Mouse (Mus musculus): Measurements from ENCODE around the gene Gm7298. TPM values are rescaled to one million over a fixed set of nuclear protein-coding genes. Genes with fewer than 3 reads are reported as not detected.
"Not testable (repeated sequence)": the region's sequence is repeated elsewhere in the genome, so short reads cannot be mapped to it uniquely, and the experiment has no call there.

Gm7298 gene
- polyA plus RNA-seq (2014; fragmentation: Nextera tagmentation; extraction: Ambion mirVana) = not detected in 2 replicates

- Histone ChIP-seq H3K36me3 (ENCODE audit: control insufficient read depth, insufficient read depth, low read length) (no peaks in the 10 kb centered on the region), H3K4me3 (ENCODE audit: low read depth, low read length) (no peak within 1 kb of the TSS), H3K9ac (ENCODE audit: low read length) (no peak within 1 kb of the TSS), H3K27ac (ENCODE audit: low read depth, low read length) (no peak within 1 kb of the TSS), H3K4me2 (ENCODE audit: low read depth, low read length, severe bottlenecking) (no peak within 1 kb of the TSS), H3K4me1 (replicated peaks; ENCODE audit: control insufficient read depth, insufficient read depth, low read length) (no peaks in the 10 kb centered on the region), H3K27me3 (ENCODE audit: control insufficient read depth, insufficient read depth, low read length) (no peaks in the 10 kb centered on the region), H3K9me3 (ENCODE audit: control insufficient read depth, low read length) (no peaks in the 10 kb centered on the region)
- DNase-seq (ENCODE audit: low spot score) = no peak
- 76% methylated on average over 3 of the region's 3 CpGs for WGBS
- no peak for ATAC-seq (replicated peaks; ENCODE audit: low FRiP score)
These were observed at the start of gene Gm7298 for GRCm38 (mm10) chr6:121732632-121733031. Gene Gm7298, plus strand, starts transcription at chr6:121732932.

DNA sequence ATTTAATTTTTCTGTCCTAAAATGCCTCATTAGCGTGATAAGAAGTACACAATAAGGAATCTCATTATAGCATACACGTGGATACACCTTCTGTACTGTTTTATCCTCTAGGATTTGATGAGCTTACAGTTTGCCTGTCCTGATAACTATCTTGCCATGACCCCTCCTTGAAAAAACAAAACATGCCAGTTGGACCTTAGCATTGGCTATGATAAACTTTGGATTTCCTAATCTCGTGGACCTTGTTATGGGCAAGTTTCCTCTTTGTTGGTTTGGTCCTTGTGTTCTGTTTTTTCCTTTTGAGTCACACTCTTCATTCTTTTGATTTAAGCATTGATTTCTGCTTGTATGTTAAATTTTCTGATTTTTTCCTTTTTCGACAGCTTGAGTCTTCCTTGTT, 95.3 kb downstream of the Gm7298 start:
- Histone ChIP-seq H3K9me3 (ENCODE audit: control insufficient read depth, low read length) (no peaks in the 10 kb centered on the region), H3K9ac (ENCODE audit: low read length) (no peak overlapping the region), H3K4me3 (ENCODE audit: low read depth, low read length) (no peak overlapping the region), H3K27me3 (ENCODE audit: control insufficient read depth, insufficient read depth, low read length) (no peaks in the 10 kb centered on the region), H3K36me3 (ENCODE audit: control insufficient read depth, insufficient read depth, low read length) (no peaks in the 10 kb centered on the region), H3K4me1 (replicated peaks; ENCODE audit: control insufficient read depth, insufficient read depth, low read length) (no peaks in the 10 kb centered on the region), H3K4me2 (ENCODE audit: low read depth, low read length, severe bottlenecking) (no peak overlapping the region), H3K27ac (ENCODE audit: low read depth, low read length) (no peak overlapping the region)
- WGBS = 80% methylated on average over 4 of the region's 4 CpGs
- DNase-seq (ENCODE audit: low spot score) = no peak
- ATAC-seq (replicated peaks; ENCODE audit: low FRiP score) = no peak

- H3K36me3 ChIP-seq (ENCODE audit: control insufficient read depth, insufficient read depth, low read length) = no peaks in the 10 kb centered on the region
- no peaks in the 10 kb centered on the region for H3K4me1 ChIP-seq (replicated peaks; ENCODE audit: control insufficient read depth, insufficient read depth, low read length)
- H3K4me3 ChIP-seq (ENCODE audit: low read depth, low read length) = no peak overlapping the region
- WGBS = 94% methylated on average over 1 of the region's 1 CpGs
- no peaks in the 10 kb centered on the region for H3K27me3 ChIP-seq (ENCODE audit: control insufficient read depth, insufficient read depth, low read length)
- no peak for ATAC-seq (replicated peaks; ENCODE audit: low FRiP score)
- H3K9ac ChIP-seq (ENCODE audit: low read length) = no peak overlapping the region
- no peak overlapping the region for H3K4me2 ChIP-seq (ENCODE audit: low read depth, low read length, severe bottlenecking)
- H3K9me3 ChIP-seq (ENCODE audit: control insufficient read depth, low read length) = no peaks in the 10 kb centered on the region; the same call in 1 of the 2 replicates
- no peak for DNase-seq (ENCODE audit: low spot score)
- no peak overlapping the region for H3K27ac ChIP-seq (ENCODE audit: low read depth, low read length)
These were observed 103.6 kb downstream of the Gm7298 start for GRCm38 (mm10) chr6:121836361-121836760.

DNA sequence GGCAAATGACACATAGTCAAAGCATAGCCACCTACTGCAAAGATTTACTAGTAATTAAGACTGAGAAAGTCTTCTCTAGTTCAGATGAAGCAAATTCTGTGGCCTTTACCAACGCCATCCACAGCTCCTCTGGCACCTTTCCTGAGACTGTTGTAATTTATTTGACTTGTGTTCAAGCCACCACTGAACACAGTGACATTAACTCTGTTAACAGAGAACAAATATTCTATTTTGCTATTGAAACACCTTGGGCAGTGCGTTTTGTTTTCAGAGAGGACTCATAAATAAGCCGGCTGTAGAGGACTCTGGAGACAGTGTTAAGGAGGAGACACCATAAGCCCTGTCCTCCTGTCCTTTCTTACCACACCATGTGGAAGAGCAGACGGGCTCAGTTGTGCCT, 105.5 kb downstream of the Gm7298 start, which contains the start of gene Mug1:
Gene Mug1, plus strand, starts transcription at position 271 of the 400 bp plus-strand sequence.
- not testable (repeated sequence) for H3K27me3 ChIP-seq (ENCODE audit: control insufficient read depth, insufficient read depth, low read length); H3K4me1 ChIP-seq (replicated peaks; ENCODE audit: control insufficient read depth, insufficient read depth, low read length); H3K27ac ChIP-seq (ENCODE audit: low read depth, low read length); H3K4me3 ChIP-seq (ENCODE audit: low read depth, low read length); H3K9me3 ChIP-seq (ENCODE audit: control insufficient read depth, low read length); ATAC-seq (replicated peaks; ENCODE audit: low FRiP score); H3K4me2 ChIP-seq (ENCODE audit: low read depth, low read length, severe bottlenecking); DNase-seq (ENCODE audit: low spot score); H3K9ac ChIP-seq (ENCODE audit: low read length); H3K36me3 ChIP-seq (ENCODE audit: control insufficient read depth, insufficient read depth, low read length)
- WGBS = 89% methylated on average over 4 of the region's 4 CpGs

Other genes starting within 250 kb of the Gm7298 start
- 2.9 and 3.9 TPM in 2 replicates for gene A2m, start 97.6 kb upstream of the Gm7298 start, polyA plus RNA-seq (2014; fragmentation: Nextera tagmentation; extraction: Ambion mirVana)
- gene Mug1, start 105.6 kb downstream of the Gm7298 start, polyA plus RNA-seq (2014; fragmentation: Nextera tagmentation; extraction: Ambion mirVana) = not detected in 2 replicates